Mouse (Mus musculus): ENCODE results near the gene Gpbp1.

DNA sequence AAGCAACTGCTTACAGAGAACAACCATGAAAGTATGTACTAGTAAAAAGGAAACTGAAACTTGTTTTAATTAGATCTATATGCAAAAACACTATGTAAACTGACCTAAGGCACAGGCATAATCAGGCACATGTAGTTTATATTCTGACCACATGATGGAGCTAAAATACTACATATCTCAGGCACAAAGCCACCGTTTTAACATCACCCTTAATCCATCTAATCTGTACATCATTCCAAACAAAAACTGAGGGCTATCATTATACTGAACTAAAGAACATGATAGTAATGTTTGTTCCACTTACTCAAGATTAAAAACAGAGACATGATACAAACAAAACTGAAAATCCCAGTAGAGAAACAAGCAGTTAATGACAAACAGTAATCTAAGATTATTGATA, 28.5 kb downstream of the Gpbp1 start:
- TF ChIP-seq EP300 (optimal IDR thresholded peaks at IDR 0.05) (no peak), CTCF (IDR thresholded peaks at IDR 0.05; ENCODE audit: low read depth) (peak; percentile 83)
